Mouse (Mus musculus): ENCODE results near the gene Pole2.

- TF ChIP-seq GATA1 (IDR thresholded peaks at IDR 0.05; ENCODE audit: low read length) (no peak), TAL1 (IDR thresholded peaks at IDR 0.05; ENCODE audit: low read length) (no peak)
Observed at GRCm38 (mm10) chr12:69211057-69211456, 16.9 kb downstream of the Pole2 start.

Measured in erythroblast, embryonic 14.5 days (primary cell).